Mouse (Mus musculus) kidney, postnatal 0 days (tissue): ENCODE data around the gene Ubr4. TPM values are rescaled to one million over a fixed set of nuclear protein-coding genes. Genes with fewer than 3 reads are reported as not detected.
"Not testable (repeated sequence)": the region's sequence is repeated elsewhere in the genome, so short reads cannot be mapped to it uniquely, and the experiment has no call there.

ENCODE experiments used
- ATAC-seq: fragments of 200-750 bp; cut with Nextera tagmentation; replicated peaks from 2 replicates; pipeline ENCODE4 v1.8.0; 2017; ENCODE audit warnings: low read depth, moderate number of reproducible peaks, moderate TSS enrichment, moderate library complexity; ENCODE audit not compliant: low FRiP score
- DNase-seq: peaks from one replicate; pipeline ENCODE4 v3.0.0-alpha.2; 2016; ENCODE audit warnings: low spot score
- H3K27ac ChIP-seq: fragments of 300-500 bp; sonication (generic); 2 replicates; pipeline ENCODE4 v1.5.1; 2014; ENCODE audit warnings: mild to moderate bottlenecking
- H3K27me3 ChIP-seq: fragments of 300-500 bp; sonication (generic); 2 replicates; pipeline ENCODE4 v1.6.1; 2014; ENCODE audit warnings: low read length, mixed read lengths; ENCODE audit not compliant: insufficient read depth
- H3K36me3 ChIP-seq: fragments of 300-500 bp; sonication (generic); 2 replicates; pipeline ENCODE4 v1.6.1; 2014; ENCODE audit warnings: low read length, mixed read lengths; ENCODE audit not compliant: insufficient read depth
- H3K4me1 ChIP-seq: fragments of 300-500 bp; sonication (generic); replicated peaks from 2 replicates; pipeline ENCODE4 v1.6.1; 2014; ENCODE audit warnings: antibody characterized with exemption, low read length, mixed read lengths; ENCODE audit not compliant: insufficient read depth
- H3K4me2 ChIP-seq: fragments of 300-500 bp; sonication (generic); 2 replicates; pipeline ENCODE4 v1.6.1; 2014; ENCODE audit warnings: mild to moderate bottlenecking, low read length, moderate library complexity, mixed read lengths
- H3K4me3 ChIP-seq: fragments of 300-500 bp; sonication (generic); replicated peaks from 2 replicates; pipeline ENCODE4 v1.5.1; 2014; ENCODE audit warnings: low read depth, low read length
- H3K9ac ChIP-seq: fragments of 300-500 bp; sonication (generic); 2 replicates; pipeline ENCODE4 v1.6.1; 2014; ENCODE audit warnings: low read depth, low read length
- H3K9me3 ChIP-seq: fragments of 300-500 bp; sonication (generic); replicated peaks from 2 replicates; pipeline ENCODE4 v1.6.1; 2016; ENCODE audit warnings: low read length, inconsistent platforms, mixed read lengths
- CTCF ChIP-seq: IDR thresholded peaks from 2 replicates; pipeline ENCODE4 v1.5.1; 2016; ENCODE audit warnings: antibody characterized with exemption, low read depth, mild to moderate bottlenecking, moderate library complexity
- WGBS: fragments of 180-500 bp; shearing (Covaris S2); extraction: QIAGEN DNeasy Blood & Tissue Kit; methylation state at CpG from one replicate; pipeline ENCODE4 v1.1.7; 2014; 5-methylcytosine and 5-hydroxymethylcytosine counted together
- polyA plus RNA-seq: library from polyadenylated mRNA; unstranded; fragments of >200 nt; fragmentation: Nextera tagmentation; extraction: Ambion mirVana; gene quantifications from 2 replicates; pipeline ENCODE4 v1.2.1, GENCODE M21; 2015

Gene Ubr4
- polyA plus RNA-seq, 1 experiment from 2014 or later: 46.2 TPM

DNA sequence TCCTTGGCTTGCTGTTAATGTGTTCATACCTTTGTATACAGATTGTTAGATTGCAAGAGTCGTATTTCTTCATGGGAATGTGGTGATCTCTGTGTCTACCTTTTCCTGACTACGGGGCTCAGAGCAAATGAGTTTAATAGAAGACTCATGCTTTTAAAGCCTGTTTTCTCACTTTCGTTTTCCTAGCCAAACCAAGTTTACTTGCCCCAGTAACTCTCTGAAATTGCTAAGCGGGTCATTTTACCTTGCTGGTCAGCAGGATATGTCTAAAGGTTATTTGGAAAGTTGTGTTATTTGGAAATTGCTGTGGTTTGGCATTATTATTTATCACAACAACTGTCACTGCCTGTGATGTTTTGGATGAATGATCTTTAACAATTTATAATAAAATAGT is 29.0 kb downstream of the Ubr4 start:
- Histone ChIP-seq H3K27ac (no peak overlapping the region), H3K36me3 (0 out of 2 replicates have a peak, but pooled peaks cover 2% of the 10 kb centered on the region), H3K9ac (peak overlapping the region; percentile 89; the same call in 1 of the 2 replicates), H3K4me3 (peak overlapping the region; percentile 84), H3K27me3 (no peaks in the 10 kb centered on the region), H3K4me2 (peak overlapping the region; percentile 84), H3K9me3 (no peaks in the 10 kb centered on the region), H3K4me1 (peaks cover 10% of the 10 kb centered on the region; the same call in 1 of the 2 replicates)
- DNase-seq (no peak), ATAC-seq (no peak)
- TF ChIP-seq CTCF: no peak
- 30% methylated on average over 4 of the region's 4 CpGs for WGBS

DNA sequence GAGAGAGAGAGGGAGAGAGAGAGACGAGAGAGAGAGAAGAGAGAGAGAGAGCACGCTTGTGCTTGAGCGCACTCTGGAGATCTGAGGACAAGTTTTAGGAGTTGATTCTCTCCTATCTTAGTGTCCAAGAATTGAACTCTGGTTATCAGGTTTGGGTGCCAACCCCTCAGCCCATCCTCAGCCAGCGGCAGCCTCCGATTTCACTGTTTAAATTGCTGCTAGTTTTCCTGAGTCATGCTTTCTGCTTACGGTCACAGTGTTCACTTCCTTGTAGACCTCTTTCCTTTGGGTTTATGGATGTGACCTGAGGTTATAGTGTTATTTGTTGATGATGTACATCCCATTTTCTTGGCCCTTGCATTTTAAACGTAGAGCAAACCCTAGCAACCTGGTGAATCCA is 29.8 kb downstream of the Ubr4 start:
- H3K4me3 ChIP-seq: no peak overlapping the region

DNA sequence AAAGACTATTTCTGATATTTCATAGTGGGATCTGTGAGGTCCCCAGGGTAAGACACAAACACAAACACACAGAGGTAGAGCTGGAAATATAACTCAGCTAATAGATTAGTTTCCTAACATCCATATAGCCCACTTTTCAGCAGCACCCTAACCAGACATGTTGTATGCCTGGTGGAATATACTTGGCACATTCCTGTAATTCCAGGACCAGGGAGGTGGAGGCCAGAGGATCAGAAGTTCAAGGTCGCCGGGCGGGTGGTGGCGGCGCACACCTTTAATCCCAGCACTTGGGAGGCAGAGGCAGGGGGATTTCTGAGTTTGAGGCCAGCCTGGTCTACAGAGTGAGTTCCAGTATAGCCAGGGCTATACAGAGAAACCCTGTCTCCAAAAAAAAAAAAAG is 33.4 kb downstream of the Ubr4 start:
- not testable (repeated sequence) for H3K36me3 ChIP-seq, DNase-seq, H3K4me1 ChIP-seq, H3K4me2 ChIP-seq, H3K4me3 ChIP-seq, H3K27me3 ChIP-seq, H3K9me3 ChIP-seq, H3K27ac ChIP-seq, ATAC-seq, H3K9ac ChIP-seq
- WGBS: 88% methylated on average over 5 of the region's 5 CpGs

More for the DNA sequence above, 29.8 kb downstream of the Ubr4 start:
- Histone ChIP-seq H3K4me1 (peaks cover 10% of the 10 kb centered on the region; the same call in 1 of the 2 replicates), H3K9me3 (no peaks in the 10 kb centered on the region), H3K4me2 (no peak overlapping the region; the same call in 1 of the 2 replicates), H3K9ac (0 out of 2 replicates have a peak overlapping the region, but pooled peaks have one; percentile 13), H3K27me3 (no peaks in the 10 kb centered on the region), H3K27ac (no peak overlapping the region), H3K36me3 (0 out of 2 replicates have a peak, but pooled peaks cover 2% of the 10 kb centered on the region)
- ATAC-seq (no peak), DNase-seq (no peak)
- 69% methylated on average over 7 of the region's 7 CpGs for WGBS
- TF ChIP-seq CTCF: no peak

DNA sequence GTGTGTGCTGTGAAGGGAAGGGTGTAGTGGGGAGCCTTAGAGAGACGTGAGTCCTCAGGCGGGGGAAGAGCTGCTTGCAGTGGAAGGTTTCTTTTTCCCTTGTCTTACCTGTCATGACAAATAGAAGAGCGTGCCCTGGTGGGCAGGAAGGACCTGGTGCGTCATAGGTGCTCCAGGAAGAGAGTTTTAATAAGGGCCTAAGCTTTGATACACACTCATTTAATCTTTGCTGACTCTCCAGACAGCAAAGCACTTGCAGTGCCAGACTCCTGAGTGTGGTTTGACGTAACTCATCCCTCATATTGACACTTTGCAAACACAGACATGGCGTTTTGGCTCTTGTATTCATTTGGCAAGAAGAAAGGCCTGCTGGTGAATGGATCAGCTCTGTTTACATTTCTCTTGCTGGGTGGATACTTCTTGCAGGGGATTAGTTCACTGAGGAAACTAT is 34.5 kb downstream of the Ubr4 start:
- H3K9ac ChIP-seq: no peak overlapping the region

DNA sequence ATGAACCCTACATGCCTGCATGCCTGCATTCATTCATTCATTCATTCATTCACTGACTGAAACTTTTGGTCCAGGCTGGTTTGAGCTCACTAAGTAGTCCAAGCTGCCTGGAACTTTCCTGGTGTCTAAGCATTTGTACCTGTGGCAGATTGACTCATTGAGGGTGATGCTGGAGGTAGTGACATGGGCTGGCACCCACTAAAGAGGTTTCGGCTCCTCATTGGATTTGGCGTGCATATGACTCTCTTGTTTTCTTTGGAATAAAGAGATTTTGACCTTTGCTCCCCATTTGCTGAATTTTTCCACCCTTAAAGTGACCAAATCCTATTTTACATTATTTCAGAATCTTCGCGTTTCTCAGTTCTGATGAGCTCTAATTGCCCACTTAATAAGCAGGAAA is 37.1 kb downstream of the Ubr4 start:
- Histone ChIP-seq H3K27ac (no peak overlapping the region), H3K9me3 (no peaks in the 10 kb centered on the region), H3K4me3 (no peak overlapping the region), H3K4me1 (no peaks in the 10 kb centered on the region), H3K4me2 (no peak overlapping the region), H3K9ac (no peak overlapping the region), H3K27me3 (no peaks in the 10 kb centered on the region), H3K36me3 (peaks cover 31% of the 10 kb centered on the region)
- no peak for TF ChIP-seq CTCF
- DNase-seq (no peak), ATAC-seq (no peak)
- WGBS: 68% methylated on average over 4 of the region's 4 CpGs

More for the DNA sequence above, 34.5 kb downstream of the Ubr4 start:
- Histone ChIP-seq H3K4me1 (0 out of 2 replicates have a peak, but pooled peaks cover 4% of the 10 kb centered on the region), H3K9me3 (no peaks in the 10 kb centered on the region), H3K4me3 (no peak overlapping the region), H3K27ac (no peak overlapping the region; the same call in 1 of the 2 replicates), H3K36me3 (peaks cover 9% of the 10 kb centered on the region), H3K27me3 (no peaks in the 10 kb centered on the region), H3K4me2 (no peak overlapping the region)
- TF ChIP-seq CTCF: no peak
- no peak for ATAC-seq
- peak; percentile 37 for DNase-seq
- WGBS: 50% methylated on average over 6 of the region's 6 CpGs

DNA sequence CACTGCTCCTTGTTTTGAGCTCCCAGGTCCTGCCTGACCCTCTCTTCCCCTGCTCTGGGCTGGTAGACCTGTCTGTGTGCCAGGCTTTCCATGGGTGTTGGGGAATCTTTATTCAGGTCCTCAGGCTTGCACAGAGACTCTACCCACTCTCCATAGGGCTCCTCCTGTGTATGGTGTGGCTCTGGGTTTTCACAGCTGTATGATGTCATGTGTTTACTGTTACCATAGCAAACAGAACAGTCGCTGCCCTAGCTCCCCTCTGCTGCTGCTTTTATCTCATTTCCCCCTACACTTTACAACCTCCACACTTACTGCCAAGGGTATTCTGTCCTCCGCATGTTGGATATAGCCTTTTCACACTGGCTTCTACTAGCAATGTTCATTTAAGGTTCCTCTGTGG is 43.0 kb downstream of the Ubr4 start:
- Histone ChIP-seq H3K9me3 (no peaks in the 10 kb centered on the region), H3K4me3 (no peak overlapping the region), H3K4me2 (no peak overlapping the region), H3K9ac (no peak overlapping the region), H3K27me3 (no peaks in the 10 kb centered on the region), H3K36me3 (peaks cover 65% of the 10 kb centered on the region), H3K27ac (no peak overlapping the region), H3K4me1 (no peaks in the 10 kb centered on the region)
- WGBS: 57% methylated on average over 2 of the region's 2 CpGs
- ATAC-seq (no peak), DNase-seq (no peak)
- no peak for TF ChIP-seq CTCF

DNA sequence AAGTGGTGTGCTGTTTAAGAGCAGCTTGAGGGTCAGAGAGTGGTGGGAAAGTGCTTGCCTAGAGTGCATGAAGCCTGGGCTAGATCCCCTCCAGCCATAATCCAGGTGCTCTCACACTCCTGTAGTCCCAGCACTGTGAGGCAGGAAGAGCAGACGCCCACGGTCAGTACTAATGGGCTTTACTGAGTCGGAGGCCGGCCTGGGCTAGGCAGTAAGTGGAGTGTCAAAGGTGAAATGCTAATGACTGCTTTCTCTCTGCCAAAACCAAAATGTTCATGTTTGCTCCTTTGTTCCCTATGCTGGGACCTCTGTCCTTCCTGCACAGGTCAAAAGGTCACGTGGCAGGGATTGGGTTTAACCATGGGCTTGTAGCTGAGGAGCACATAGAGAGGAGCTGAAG is 48.1 kb downstream of the Ubr4 start:
- Histone ChIP-seq H3K27me3 (no peaks in the 10 kb centered on the region), H3K4me3 (no peak overlapping the region), H3K9me3 (no peaks in the 10 kb centered on the region), H3K9ac (no peak overlapping the region), H3K36me3 (peaks cover 70% of the 10 kb centered on the region), H3K4me1 (no peaks in the 10 kb centered on the region), H3K4me2 (no peak overlapping the region), H3K27ac (no peak overlapping the region)
- no peak for TF ChIP-seq CTCF
- DNase-seq (no peak), ATAC-seq (no peak)
- 78% methylated on average over 5 of the region's 5 CpGs for WGBS
